Mouse (Mus musculus) midbrain, embryonic 13.5 days (tissue): Measurements from ENCODE around the gene Utp15. TPM values are rescaled to one million over a fixed set of nuclear protein-coding genes. Genes with fewer than 3 reads are reported as not detected.

Experiments
- ATAC-seq: fragments of 200-750 bp; cut with Nextera tagmentation; 2 replicates; pipeline ENCODE4 v1.8.0; 2017; ENCODE audit warnings: mild to moderate bottlenecking, moderate TSS enrichment, moderate library complexity
- H3K27ac ChIP-seq: fragments of 300-500 bp; sonication (generic); 2 replicates; pipeline ENCODE4 v1.5.1; 2015; ENCODE audit warnings: inconsistent platforms, mild to moderate bottlenecking, moderate library complexity
- H3K27me3 ChIP-seq: fragments of 300-500 bp; sonication (generic); 2 replicates; pipeline ENCODE4 v1.6.1; 2015; ENCODE audit warnings: mild to moderate bottlenecking, inconsistent platforms
- H3K36me3 ChIP-seq: fragments of 300-500 bp; sonication (generic); 2 replicates; pipeline ENCODE4 v1.6.1; 2015; ENCODE audit warnings: mild to moderate bottlenecking, inconsistent platforms
- H3K4me1 ChIP-seq: fragments of 300-500 bp; sonication (generic); replicated peaks from 2 replicates; pipeline ENCODE4 v1.6.1; 2015; ENCODE audit warnings: inconsistent platforms
- H3K4me2 ChIP-seq: fragments of 300-500 bp; sonication (generic); replicated peaks from 2 replicates; pipeline ENCODE4 v1.6.1; 2015; ENCODE audit warnings: moderate library complexity, mild to moderate bottlenecking, inconsistent platforms
- H3K4me3 ChIP-seq: fragments of 300-500 bp; sonication (generic); replicated peaks from 2 replicates; pipeline ENCODE4 v1.5.1; 2015; ENCODE audit warnings: mild to moderate bottlenecking, inconsistent platforms
- H3K9ac ChIP-seq: fragments of 300-500 bp; sonication (generic); replicated peaks from 2 replicates; pipeline ENCODE4 v1.6.1; 2015; ENCODE audit warnings: mild to moderate bottlenecking, inconsistent platforms
- H3K9me3 ChIP-seq: fragments of 300-500 bp; sonication (generic); 2 replicates; pipeline ENCODE4 v1.6.1; 2016; ENCODE audit warnings: mild to moderate bottlenecking, inconsistent platforms
- WGBS: fragments of 180-500 bp; shearing (Covaris S2); methylation state at CpG from one replicate; pipeline ENCODE4 v1.1.7; 2015; 5-methylcytosine and 5-hydroxymethylcytosine counted together
- polyA plus RNA-seq: library from polyadenylated mRNA; unstranded; fragments of >200 nt; fragmentation: Nextera tagmentation; extraction: Ambion mirVana; gene quantifications from 2 replicates; pipeline ENCODE4 v1.2.1, GENCODE M21; 2015

Utp15 gene
- polyA plus RNA-seq, 1 experiment from 2014 or later, result 31.8 TPM

DNA sequence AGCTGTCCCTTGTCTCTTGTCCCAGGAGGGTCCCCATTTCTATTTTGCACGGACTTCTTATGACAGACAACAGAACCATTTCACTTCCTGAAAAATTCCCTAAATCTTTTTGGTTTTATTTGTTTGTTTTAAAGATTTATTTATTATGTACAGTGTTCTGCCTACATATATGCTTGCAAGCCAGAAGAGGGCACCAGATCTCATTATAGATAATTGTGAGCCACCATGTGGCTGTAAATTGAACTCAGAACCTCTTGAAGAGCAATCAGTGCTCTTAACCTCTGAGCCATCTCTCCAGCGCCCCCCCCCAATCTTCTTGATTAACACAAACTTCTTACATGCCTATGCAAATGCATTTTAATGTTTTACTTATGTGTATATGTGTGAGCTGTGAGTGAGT, 27.9 kb upstream of the Utp15 start:
- H3K4me1 ChIP-seq, result no peaks in the 10 kb centered on the region
- H3K4me3 ChIP-seq, result no peak overlapping the region
- H3K9me3 ChIP-seq, result no peaks in the 10 kb centered on the region
- ATAC-seq, result no peak
- no peak overlapping the region for H3K4me2 ChIP-seq
- WGBS, result 45% methylated on average over 2 of the region's 2 CpGs
- H3K36me3 ChIP-seq, result no peaks in the 10 kb centered on the region
- H3K9ac ChIP-seq, result no peak overlapping the region
- H3K27ac ChIP-seq, result no peak overlapping the region
- 0 out of 2 replicates have a peak, but pooled peaks cover 3% of the 10 kb centered on the region for H3K27me3 ChIP-seq

- Histone ChIP-seq H3K27me3 (no peaks in the 10 kb centered on the region), H3K4me3 (no peak overlapping the region), H3K9ac (no peak overlapping the region), H3K36me3 (peaks cover 2% of the 10 kb centered on the region; the same call in 1 of the 2 replicates), H3K4me2 (no peak overlapping the region), H3K9me3 (no peaks in the 10 kb centered on the region), H3K27ac (no peak overlapping the region), H3K4me1 (no peaks in the 10 kb centered on the region)
- ATAC-seq, result no peak
- 85% methylated on average over 12 of the region's 12 CpGs for WGBS
These were observed 18.3 kb upstream of the Utp15 start for GRCm38 (mm10) chr13:98280990-98281650.

DNA sequence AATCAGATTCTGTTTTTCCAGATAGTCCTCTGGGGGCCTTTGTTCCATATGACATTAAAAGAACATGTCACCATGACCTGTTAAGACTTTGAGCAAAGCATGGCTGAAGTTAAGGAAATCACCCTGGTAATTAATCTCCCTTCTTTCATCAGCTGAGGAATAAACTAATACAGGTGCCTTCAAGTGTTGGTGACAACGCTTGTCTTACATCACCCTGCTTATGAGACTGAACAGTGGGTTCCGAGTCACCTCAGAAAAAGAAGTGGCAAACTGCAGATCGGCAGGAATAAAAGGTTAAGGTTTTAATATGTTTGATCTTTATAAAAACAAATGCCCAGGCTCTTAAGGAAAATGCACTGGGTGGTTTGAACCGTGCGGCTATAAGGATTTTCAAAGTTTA, 16.8 kb upstream of the Utp15 start, which contains the start of gene Gm21976:
Gene Gm21976 (plus strand): TSS at position 202 of the 400 bp plus-strand sequence.
- Histone ChIP-seq H3K36me3 (peaks cover 16% of the 10 kb centered on the region), H3K4me2 (no peak within 1 kb of the TSS), H3K27me3 (no peaks in the 10 kb centered on the region), H3K4me1 (no peaks in the 10 kb centered on the region), H3K4me3 (no peak within 1 kb of the TSS), H3K27ac (no peak within 1 kb of the TSS), H3K9ac (no peak within 1 kb of the TSS), H3K9me3 (no peaks in the 10 kb centered on the region)
- WGBS, result 82% methylated on average over 5 of the region's 5 CpGs
- no peak for ATAC-seq

DNA sequence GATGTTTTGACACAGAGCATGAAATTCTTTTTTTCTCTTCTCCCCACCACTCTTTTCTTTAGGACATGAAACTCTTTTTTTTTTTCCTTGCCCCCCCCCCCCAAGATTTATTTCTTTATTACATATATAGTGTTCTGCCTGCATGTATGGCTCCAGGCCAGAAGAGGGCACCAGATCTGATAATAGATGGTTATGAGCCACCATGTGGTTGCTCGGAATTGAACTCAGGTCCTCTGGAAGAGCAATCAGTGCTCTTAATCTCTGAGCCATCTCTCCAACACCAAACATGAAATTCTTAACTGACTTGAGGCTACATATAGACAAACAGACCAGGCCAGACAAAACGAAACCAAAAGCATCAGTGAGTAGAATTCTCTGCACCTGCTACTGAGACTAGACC, 14.7 kb upstream of the Utp15 start:
- no peak for ATAC-seq
- H3K9ac ChIP-seq, result no peak overlapping the region
- H3K36me3 ChIP-seq, result peaks cover 36% of the 10 kb centered on the region
- H3K4me3 ChIP-seq, result no peak overlapping the region
- no peaks in the 10 kb centered on the region for H3K27me3 ChIP-seq
- H3K4me2 ChIP-seq, result no peak overlapping the region
- no peak overlapping the region for H3K27ac ChIP-seq
- WGBS, result 92% methylated on average over 2 of the region's 2 CpGs
- no peaks in the 10 kb centered on the region for H3K9me3 ChIP-seq
- no peaks in the 10 kb centered on the region for H3K4me1 ChIP-seq

GRCm38 (mm10) chr13:98276253-98276652, 13.4 kb upstream of the Utp15 start:
- Histone ChIP-seq H3K4me1 (no peaks in the 10 kb centered on the region), H3K9me3 (no peaks in the 10 kb centered on the region), H3K36me3 (peaks cover 49% of the 10 kb centered on the region), H3K27ac (no peak overlapping the region), H3K27me3 (no peaks in the 10 kb centered on the region), H3K4me2 (no peak overlapping the region), H3K4me3 (no peak overlapping the region), H3K9ac (no peak overlapping the region)
- 93% methylated on average over 7 of the region's 7 CpGs for WGBS
- no peak for ATAC-seq

DNA sequence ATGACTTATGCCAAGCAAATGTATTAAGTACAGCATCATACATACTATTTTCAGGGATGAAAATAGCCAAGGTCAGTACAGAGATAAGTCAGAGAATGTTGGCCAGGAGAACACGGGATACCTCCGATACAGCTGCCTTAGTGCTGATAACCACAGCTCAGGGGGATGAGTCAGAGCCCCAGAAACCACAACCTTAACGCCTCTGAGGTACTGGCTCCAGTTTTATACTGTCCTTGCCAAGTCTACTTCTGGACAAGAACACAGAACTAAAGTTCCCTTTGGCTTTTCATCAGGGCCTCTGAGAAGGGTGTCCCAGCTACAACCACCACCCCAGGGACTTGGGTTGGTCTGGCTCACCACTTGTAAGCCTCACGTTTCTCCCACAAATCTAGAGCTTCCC, 12.8 kb upstream of the Utp15 start:
- no peak overlapping the region for H3K4me3 ChIP-seq
- no peak overlapping the region for H3K27ac ChIP-seq
- no peak overlapping the region for H3K4me2 ChIP-seq
- H3K4me1 ChIP-seq, result no peaks in the 10 kb centered on the region
- peaks cover 55% of the 10 kb centered on the region for H3K36me3 ChIP-seq
- ATAC-seq, result no peak
- H3K27me3 ChIP-seq, result no peaks in the 10 kb centered on the region
- no peaks in the 10 kb centered on the region for H3K9me3 ChIP-seq
- no peak overlapping the region for H3K9ac ChIP-seq
- 87% methylated on average over 4 of the region's 4 CpGs for WGBS

DNA sequence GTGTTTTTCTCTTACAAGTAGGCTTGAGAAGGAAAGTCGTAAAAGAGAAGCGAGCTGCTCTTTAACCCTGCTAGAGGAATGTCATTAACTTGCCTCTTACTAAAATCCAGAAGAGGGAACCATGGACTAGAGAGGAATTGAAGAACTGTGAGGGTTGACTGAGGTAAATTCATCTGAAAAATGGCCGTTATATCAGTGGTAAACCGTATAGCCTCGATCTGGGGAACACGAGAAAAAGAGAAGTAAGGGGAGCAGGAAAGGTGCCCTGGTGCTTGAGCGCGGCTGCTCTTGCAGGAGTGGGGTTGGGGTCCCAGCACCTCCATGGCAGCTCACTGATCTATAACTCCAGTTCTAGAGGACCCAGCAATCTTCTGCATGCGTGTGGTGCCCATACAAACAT, 11.2 kb upstream of the Utp15 start:
- H3K4me1 ChIP-seq, result no peaks in the 10 kb centered on the region
- H3K9ac ChIP-seq, result no peak overlapping the region
- H3K36me3 ChIP-seq, result peaks cover 68% of the 10 kb centered on the region
- H3K9me3 ChIP-seq, result no peaks in the 10 kb centered on the region
- WGBS, result 92% methylated on average over 9 of the region's 9 CpGs
- ATAC-seq, result no peak
- no peak overlapping the region for H3K4me3 ChIP-seq
- H3K27ac ChIP-seq, result no peak overlapping the region
- H3K4me2 ChIP-seq, result no peak overlapping the region
- no peaks in the 10 kb centered on the region for H3K27me3 ChIP-seq

DNA sequence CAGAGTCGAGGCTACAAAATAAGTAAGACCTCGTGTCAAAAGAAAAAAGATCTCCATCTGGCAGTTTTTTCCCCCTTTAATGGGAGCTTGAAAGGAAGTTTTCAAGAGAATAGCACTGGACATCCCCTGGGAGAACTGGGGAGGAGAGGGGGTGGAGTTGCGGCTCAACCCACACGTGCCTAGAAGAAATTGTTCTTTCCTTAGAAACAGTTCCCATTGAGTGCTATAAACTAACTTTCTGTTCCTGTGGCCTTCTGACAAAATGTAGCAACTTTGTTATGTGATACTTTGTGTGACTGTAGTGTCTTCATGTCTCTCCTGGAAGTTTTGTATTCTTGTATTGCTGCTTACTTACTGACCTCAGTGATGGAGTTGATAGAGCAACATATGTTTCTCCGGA, 1.3 kb upstream of the Utp15 start:
- WGBS, result 27% methylated on average over 5 of the region's 5 CpGs
- no peak for ATAC-seq

DNA sequence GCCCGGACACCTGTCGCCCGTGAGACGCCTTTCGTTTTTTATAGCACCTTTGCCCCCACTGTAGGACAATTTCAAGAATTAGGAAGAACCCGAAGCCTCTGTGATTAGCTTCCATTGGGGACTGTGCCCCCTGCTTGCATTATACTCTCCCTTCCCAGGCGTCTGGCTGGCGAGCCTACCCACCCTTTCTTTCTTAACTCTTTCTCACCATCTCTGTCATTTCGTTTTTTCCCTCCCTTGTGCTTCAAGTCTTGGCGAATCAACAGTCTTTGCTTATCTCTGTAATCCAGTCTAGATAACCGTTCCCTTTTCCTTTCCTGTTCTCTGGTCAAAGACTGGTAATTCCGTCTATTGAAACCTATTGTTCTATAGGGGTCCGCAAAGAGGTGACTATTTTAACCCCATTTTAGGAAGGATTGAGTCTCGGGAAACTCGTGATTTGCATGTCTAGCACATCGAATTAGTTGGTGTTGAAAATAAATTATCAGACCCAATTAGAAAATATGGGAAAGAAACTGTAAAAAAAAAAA, 682 bp upstream of the Utp15 start:
- ATAC-seq, result no peak
- H3K9ac ChIP-seq, result peak overlapping the region; percentile 88
- H3K36me3 ChIP-seq, result peaks cover 25% of the 10 kb centered on the region
- WGBS, result under 1% methylated on average over 16 of the region's 16 CpGs
- peak overlapping the region; percentile 96 for H3K27ac ChIP-seq
- no peaks in the 10 kb centered on the region for H3K9me3 ChIP-seq
- H3K4me1 ChIP-seq, result peaks cover 22% of the 10 kb centered on the region
- H3K4me2 ChIP-seq, result peak overlapping the region; percentile 77
- no peaks in the 10 kb centered on the region for H3K27me3 ChIP-seq
- H3K4me3 ChIP-seq, result peak overlapping the region; percentile 78

More for the DNA sequence above, 1.3 kb upstream of the Utp15 start:
- Histone ChIP-seq H3K36me3 (peaks cover 25% of the 10 kb centered on the region), H3K9me3 (no peaks in the 10 kb centered on the region), H3K27me3 (no peaks in the 10 kb centered on the region), H3K4me1 (peaks cover 22% of the 10 kb centered on the region), H3K4me3 (peak overlapping the region; percentile 78), H3K9ac (peak overlapping the region; percentile 88), H3K27ac (no peak overlapping the region), H3K4me2 (peak overlapping the region; percentile 77)

- no peak overlapping the region for H3K9ac ChIP-seq
- no peak overlapping the region for H3K4me3 ChIP-seq
- no peaks in the 10 kb centered on the region for H3K27me3 ChIP-seq
- ATAC-seq, result no peak
- no peak overlapping the region for H3K27ac ChIP-seq
- H3K9me3 ChIP-seq, result no peaks in the 10 kb centered on the region
- 74% methylated on average over 9 of the region's 9 CpGs for WGBS
- H3K4me1 ChIP-seq, result no peaks in the 10 kb centered on the region
- peaks cover 83% of the 10 kb centered on the region for H3K36me3 ChIP-seq
- no peak overlapping the region for H3K4me2 ChIP-seq
These were observed 7.9 kb downstream of the Utp15 start for GRCm38 (mm10) chr13:98254921-98255320.

DNA sequence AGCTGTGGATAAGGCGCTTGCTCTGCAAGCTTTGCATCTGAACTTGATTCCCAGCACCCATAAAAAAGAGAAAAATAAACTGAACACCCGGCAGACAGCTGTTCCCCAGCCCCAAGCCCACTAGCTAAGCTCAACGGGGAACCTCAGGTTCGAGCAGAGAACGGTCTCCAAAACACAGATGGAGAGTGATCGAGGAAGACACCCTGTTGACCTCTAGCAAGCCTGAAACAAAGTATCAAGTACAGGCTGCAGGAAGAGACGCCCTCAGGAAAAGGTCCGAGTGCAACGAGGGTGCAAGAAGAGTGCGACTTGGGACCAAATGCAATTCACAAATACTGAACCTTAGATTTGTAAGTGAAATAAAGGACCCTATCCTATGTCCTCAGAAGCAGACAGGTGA, 13.2 kb downstream of the Utp15 start:
- no peaks in the 10 kb centered on the region for H3K27me3 ChIP-seq
- no peak overlapping the region for H3K27ac ChIP-seq
- ATAC-seq, result no peak
- H3K9ac ChIP-seq, result no peak overlapping the region
- 92% methylated on average over 10 of the region's 10 CpGs for WGBS
- H3K4me2 ChIP-seq, result no peak overlapping the region
- no peaks in the 10 kb centered on the region for H3K9me3 ChIP-seq
- H3K4me3 ChIP-seq, result no peak overlapping the region
- peaks cover 68% of the 10 kb centered on the region for H3K36me3 ChIP-seq
- H3K4me1 ChIP-seq, result peaks cover 5% of the 10 kb centered on the region; the same call in 1 of the 2 replicates

- Histone ChIP-seq H3K27ac (no peak overlapping the region), H3K27me3 (no peaks in the 10 kb centered on the region), H3K9me3 (no peaks in the 10 kb centered on the region), H3K4me2 (no peak overlapping the region), H3K9ac (no peak overlapping the region), H3K36me3 (peaks cover 32% of the 10 kb centered on the region), H3K4me3 (no peak overlapping the region), H3K4me1 (peaks cover 8% of the 10 kb centered on the region; the same call in 1 of the 2 replicates)
- ATAC-seq, result no peak
- 77% methylated on average over 7 of the region's 7 CpGs for WGBS
These were observed 17.5 kb downstream of the Utp15 start for GRCm38 (mm10) chr13:98245386-98245785.
